Mouse (Mus musculus) erythroblast, embryonic 14.5 days (primary cell): Measurements from ENCODE around the gene Rpl14.

Source experiments
- GATA1 ChIP-seq: IDR thresholded peaks from 2 replicates; pipeline ENCODE4 v1.6.1; 2012; ENCODE audit warnings: low read length, inconsistent platforms, mixed read lengths
- TAL1 ChIP-seq: IDR thresholded peaks from 3 replicates; pipeline ENCODE4 v1.6.1; 2012; ENCODE audit warnings: low read length, inconsistent platforms, mixed read lengths

GRCm38 (mm10) chr9:120581941-120582618, 10.8 kb downstream of the Rpl14 start:
- TF ChIP-seq GATA1 = no peak
- TF ChIP-seq TAL1 = no peak
